Comparison of ENCODE assay signal across 8 mouse cellular contexts in the genomic region with DNA sequence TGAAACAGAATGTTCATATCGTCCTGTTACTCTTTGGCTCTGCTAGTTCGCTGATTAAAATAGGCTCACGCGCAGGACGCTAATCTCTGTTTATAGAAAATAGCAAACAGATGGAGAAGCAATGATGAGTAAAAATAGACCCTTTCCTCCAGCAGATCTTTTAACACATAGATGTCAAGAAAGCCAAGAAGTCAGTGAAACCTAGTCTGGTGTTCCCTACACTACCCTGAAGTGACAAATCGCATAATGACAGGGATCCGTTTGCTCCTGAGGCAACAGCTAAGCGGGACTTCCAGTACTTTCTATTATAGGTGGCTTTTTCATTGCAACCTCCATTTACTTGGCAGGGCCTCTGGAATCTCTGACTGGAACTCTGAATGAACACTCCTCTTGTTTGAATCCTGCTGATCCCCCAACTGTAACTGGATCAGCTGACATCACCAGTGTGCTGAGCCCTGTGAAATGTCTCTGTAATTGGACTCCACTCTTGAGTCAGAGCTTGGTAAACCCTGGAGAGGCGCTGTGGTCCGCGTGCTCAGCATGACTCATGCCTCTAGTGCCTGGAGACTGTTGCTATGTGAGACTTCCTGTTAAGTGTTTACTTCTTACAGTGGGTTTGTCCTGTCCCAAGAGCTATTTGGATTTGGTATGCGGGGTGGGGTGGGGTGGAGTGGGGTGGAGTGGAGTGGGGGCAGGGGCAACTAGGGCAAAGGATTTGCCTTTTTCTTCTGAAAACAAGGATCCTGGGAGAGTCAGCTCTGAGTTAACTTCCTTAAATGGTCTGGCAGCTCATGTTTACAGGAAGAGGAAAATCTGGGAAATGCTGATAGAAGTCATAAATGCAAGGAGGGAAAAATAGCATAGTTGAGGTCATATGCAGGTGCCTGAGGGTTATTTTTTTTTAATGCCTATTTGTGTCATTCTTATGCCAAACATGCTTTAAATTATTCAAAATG.
DNase-seq lines count a peak whose midpoint lies in the region; ATAC-seq and TF ChIP-seq lines count a peak whose summit lies in the region.

No protein-coding gene starts in this region.

- TF ChIP-seq POLR2A in brain, embryonic 14.5 days (IDR thresholded peaks at IDR 0.05; ENCODE audit: borderline replicate concordance, extremely low read depth, insufficient read depth, insufficient read length, poor library complexity, severe bottlenecking) = no peak

- DNase-seq in CD4-positive, CD25-positive, alpha-beta regulatory T cell, adult 2 months (ENCODE audit: low read depth, low spot score) = peak; percentile 61
- peak; percentile 90 for DNase-seq in brain, embryonic 14.5 days (ENCODE audit: low read depth)
- DNase-seq in forebrain, embryonic 10.5 days (ENCODE audit: extremely low spot score, low spot score) = peak; percentile 62
- DNase-seq in telencephalon, adult 2 months (ENCODE audit: low read depth, low spot score) = peak; percentile 79

- H3K36me3 ChIP-seq in forebrain, embryonic 10.5 days (replicated peaks) = no peaks in the 10 kb centered on the region
- no peaks in the 10 kb centered on the region for H3K36me3 ChIP-seq in heart, embryonic 13.5 days
- H3K36me3 ChIP-seq in kidney, embryonic 16.5 days (ENCODE audit: insufficient read depth, low read length) = no peaks in the 10 kb centered on the region
- no peaks in the 10 kb centered on the region for H3K36me3 ChIP-seq in limb, embryonic 15.5 days
- no peaks in the 10 kb centered on the region for H3K36me3 ChIP-seq in midbrain, embryonic 16.5 days (ENCODE audit: control insufficient read depth, insufficient read depth, low read length)

- H3K27me3 ChIP-seq in forebrain, embryonic 10.5 days (ENCODE audit: poor library complexity, severe bottlenecking) = no peaks in the 10 kb centered on the region
- H3K27me3 ChIP-seq in heart, embryonic 13.5 days (replicated peaks) = no peaks in the 10 kb centered on the region
- no peaks in the 10 kb centered on the region for H3K27me3 ChIP-seq in kidney, embryonic 16.5 days (ENCODE audit: insufficient read depth, low read length)
- H3K27me3 ChIP-seq in limb, embryonic 15.5 days = no peaks in the 10 kb centered on the region
- no peaks in the 10 kb centered on the region for H3K27me3 ChIP-seq in midbrain, embryonic 16.5 days (ENCODE audit: control insufficient read depth, insufficient read depth, low read depth, low read length)

- H3K9ac ChIP-seq in heart, embryonic 13.5 days = peak overlapping the region; percentile 67; the same call in 1 of the 2 replicates
- no peak overlapping the region for H3K9ac ChIP-seq in kidney, embryonic 16.5 days (replicated peaks; ENCODE audit: low read length)
- no peak overlapping the region for H3K9ac ChIP-seq in limb, embryonic 15.5 days
- H3K9ac ChIP-seq in midbrain, embryonic 16.5 days (ENCODE audit: low read depth, low read length) = no peak overlapping the region

- ATAC-seq in heart, embryonic 13.5 days (ENCODE audit: extremely low read depth, insufficient number of reproducible peaks, low FRiP score, low TSS enrichment) = peak; percentile 97
- peak; percentile 100 for ATAC-seq in kidney, embryonic 16.5 days (ENCODE audit: low FRiP score, low TSS enrichment)
- peak; percentile 99 for ATAC-seq in limb, embryonic 15.5 days (ENCODE audit: insufficient number of reproducible peaks, low FRiP score, low TSS enrichment, low read depth)
- peak; percentile 98 for ATAC-seq in midbrain, embryonic 16.5 days

- no peaks in the 10 kb centered on the region for H3K9me3 ChIP-seq in forebrain, embryonic 10.5 days
- H3K9me3 ChIP-seq in heart, embryonic 13.5 days = no peaks in the 10 kb centered on the region
- H3K9me3 ChIP-seq in kidney, embryonic 16.5 days (ENCODE audit: low read length) = no peaks in the 10 kb centered on the region
- no peaks in the 10 kb centered on the region for H3K9me3 ChIP-seq in limb, embryonic 15.5 days
- H3K9me3 ChIP-seq in midbrain, embryonic 16.5 days (replicated peaks; ENCODE audit: control insufficient read depth, low read length, poor library complexity, severe bottlenecking) = no peaks in the 10 kb centered on the region

- no peak overlapping the region for H3K4me3 ChIP-seq in forebrain, embryonic 10.5 days
- H3K4me3 ChIP-seq in heart, embryonic 13.5 days = peak overlapping the region; percentile 31
- no peak overlapping the region for H3K4me3 ChIP-seq in kidney, embryonic 16.5 days (ENCODE audit: low read length)
- no peak overlapping the region for H3K4me3 ChIP-seq in limb, embryonic 15.5 days
- H3K4me3 ChIP-seq in midbrain, embryonic 16.5 days (ENCODE audit: low read depth, low read length) = no peak overlapping the region

- peaks cover 8% of the 10 kb centered on the region for H3K4me1 ChIP-seq in forebrain, embryonic 10.5 days
- peaks cover 3% of the 10 kb centered on the region; the same call in 1 of the 2 replicates for H3K4me1 ChIP-seq in heart, embryonic 13.5 days
- H3K4me1 ChIP-seq in kidney, embryonic 16.5 days (ENCODE audit: insufficient read depth, low read length) = peaks cover 10% of the 10 kb centered on the region; the same call in 1 of the 2 replicates
- peaks cover 4% of the 10 kb centered on the region; the same call in 1 of the 2 replicates for H3K4me1 ChIP-seq in limb, embryonic 15.5 days
- H3K4me1 ChIP-seq in midbrain, embryonic 16.5 days (ENCODE audit: control insufficient read depth, insufficient read depth, low read length) = no peaks in the 10 kb centered on the region; the same call in 1 of the 2 replicates

- TF ChIP-seq CTCF in brain, embryonic 14.5 days (IDR thresholded peaks at IDR 0.05; ENCODE audit: borderline replicate concordance, extremely low read depth, insufficient read depth, insufficient read length) = no peak

- peak overlapping the region; percentile 40; the same call in 1 of the 2 replicates for H3K27ac ChIP-seq in forebrain, embryonic 10.5 days
- peak overlapping the region; percentile 84 for H3K27ac ChIP-seq in heart, embryonic 13.5 days (replicated peaks)
- H3K27ac ChIP-seq in kidney, embryonic 16.5 days (ENCODE audit: low read length) = peak overlapping the region; percentile 85
- H3K27ac ChIP-seq in limb, embryonic 15.5 days = peak overlapping the region; percentile 84
- no peak overlapping the region for H3K27ac ChIP-seq in midbrain, embryonic 16.5 days (ENCODE audit: low read length)

- WGBS in forebrain, embryonic 10.5 days = 52% methylated on average over 12 of the region's 12 CpGs
- 10% methylated on average over 12 of the region's 12 CpGs for WGBS in heart, embryonic 13.5 days
- 31% methylated on average over 12 of the region's 12 CpGs for WGBS in kidney, embryonic 16.5 days
- 12% methylated on average over 12 of the region's 12 CpGs for WGBS in limb, embryonic 15.5 days
- WGBS in midbrain, embryonic 16.5 days = 45% methylated on average over 12 of the region's 12 CpGs

- H3K4me2 ChIP-seq in heart, embryonic 13.5 days = peak overlapping the region; percentile 61
- peak overlapping the region; percentile 26 for H3K4me2 ChIP-seq in kidney, embryonic 16.5 days (replicated peaks; ENCODE audit: low read depth, low read length)
- peak overlapping the region; percentile 36 for H3K4me2 ChIP-seq in limb, embryonic 15.5 days
- H3K4me2 ChIP-seq in midbrain, embryonic 16.5 days (ENCODE audit: low read length) = 0 out of 2 replicates have a peak overlapping the region, but pooled peaks have one; percentile 12
